Mouse (Mus musculus) gastrocnemius, adult 2 months (tissue): ENCODE data around the gene Gm45062. TPM values are rescaled to one million over a fixed set of nuclear protein-coding genes. Genes with fewer than 3 reads are reported as not detected.
"Not testable (repeated sequence)": the region's sequence is repeated elsewhere in the genome, so short reads cannot be mapped to it uniquely, and the experiment has no call there.

ENCODE experiments used
- DNase-seq: peaks from one replicate; pipeline ENCODE4 v3.0.0; 2022
- H3K27ac ChIP-seq: fragments of 200-600 bp; 2 replicates; pipeline ENCODE4 v1.8.1; 2022; ENCODE audit warnings: mild to moderate bottlenecking
- H3K4me3 ChIP-seq: fragments of 200-600 bp; 2 replicates; pipeline ENCODE4 v1.8.1; 2022; ENCODE audit warnings: mild to moderate bottlenecking, moderate library complexity
- CTCF ChIP-seq: fragments of 200-600 bp; IDR thresholded peaks from 2 replicates; pipeline ENCODE4 v1.8.1; 2022; ENCODE audit warnings: antibody characterized with exemption, mild to moderate bottlenecking, moderate library complexity
- intact Hi-C: fragments of 180-260 bp; cut with DNase I; formaldehyde crosslinking; loops from one replicate; pipeline ENCODE4 v1.15.1; 2025
- total RNA-seq, 2 experiments: library from RNA; stranded (reverse); gene quantifications; 2 replicates each; pipeline ENCODE4 v1.2.3; 2021

Gm45062 gene
- total RNA-seq, 2 experiments from 2014 or later, result 0.67 TPM; not detected in 1

GRCm38 (mm10) chr6:8285401-8285960 is 26.2 kb downstream of the Gm45062 start:
- no peak for TF ChIP-seq CTCF
- Histone ChIP-seq H3K27ac (no peak overlapping the region), H3K4me3 (no peak overlapping the region)
- intact Hi-C loops, result no loop called here
- DNase-seq, result no peak

- intact Hi-C loops, result no loop called here
- no peak overlapping the region for H3K4me3 ChIP-seq
- no peak for DNase-seq
- no peak for TF ChIP-seq CTCF
- H3K27ac ChIP-seq, result no peak overlapping the region
Observed at GRCm38 (mm10) chr6:8286146-8286545, 26.9 kb downstream of the Gm45062 start.

GRCm38 (mm10) chr6:8288755-8289580 is 29.7 kb downstream of the Gm45062 start:
- Histone ChIP-seq H3K4me3 (no peak overlapping the region), H3K27ac (no peak overlapping the region)
- no peak for TF ChIP-seq CTCF
- intact Hi-C loops, result no loop called here
- DNase-seq, result no peak

- intact Hi-C loops, result no loop called here
- no peak for DNase-seq
- Histone ChIP-seq H3K27ac (no peak overlapping the region), H3K4me3 (no peak overlapping the region)
- no peak for TF ChIP-seq CTCF
Observed at GRCm38 (mm10) chr6:8294048-8294784, 35.0 kb downstream of the Gm45062 start.

GRCm38 (mm10) chr6:8299066-8299863 is 40.0 kb downstream of the Gm45062 start:
- intact Hi-C loops, result no loop called here
- no peak overlapping the region for H3K27ac ChIP-seq
- DNase-seq, result no peak
- H3K4me3 ChIP-seq, result no peak overlapping the region
- no peak for TF ChIP-seq CTCF

GRCm38 (mm10) chr6:8307878-8308775 is 48.9 kb downstream of the Gm45062 start:
- no peak for TF ChIP-seq CTCF
- Histone ChIP-seq H3K27ac (no peak overlapping the region), H3K4me3 (no peak overlapping the region)
- intact Hi-C loops, result no loop called here
- no peak for DNase-seq

- no peak overlapping the region for H3K27ac ChIP-seq
- no peak overlapping the region for H3K4me3 ChIP-seq
- no peak for TF ChIP-seq CTCF
- no peak for DNase-seq
- intact Hi-C loops, result no loop called here
Observed at GRCm38 (mm10) chr6:8312554-8312953, 53.3 kb downstream of the Gm45062 start.

- TF ChIP-seq CTCF, result no peak
- intact Hi-C loops, result no loop called here
- H3K27ac ChIP-seq, result no peak overlapping the region
- no peak for DNase-seq
- H3K4me3 ChIP-seq, result no peak overlapping the region
Observed at GRCm38 (mm10) chr6:8316201-8316600, 57.0 kb downstream of the Gm45062 start.

GRCm38 (mm10) chr6:8319591-8319990 is 60.3 kb downstream of the Gm45062 start:
- intact Hi-C loops, result no loop called here
- H3K4me3 ChIP-seq, result no peak overlapping the region
- DNase-seq, result no peak
- TF ChIP-seq CTCF, result no peak
- no peak overlapping the region for H3K27ac ChIP-seq

GRCm38 (mm10) chr6:8331496-8331895 is 72.2 kb downstream of the Gm45062 start:
- H3K4me3 ChIP-seq, intact Hi-C loops, DNase-seq, H3K27ac ChIP-seq: not testable (repeated sequence)

- intact Hi-C loops, result no loop called here
- Histone ChIP-seq H3K27ac (no peak overlapping the region), H3K4me3 (no peak overlapping the region)
- TF ChIP-seq CTCF, result no peak
- DNase-seq, result no peak
Observed at GRCm38 (mm10) chr6:8333380-8333779, 74.1 kb downstream of the Gm45062 start.
